Mouse (Mus musculus): ENCODE data around the gene Sdhaf3.

DNA sequence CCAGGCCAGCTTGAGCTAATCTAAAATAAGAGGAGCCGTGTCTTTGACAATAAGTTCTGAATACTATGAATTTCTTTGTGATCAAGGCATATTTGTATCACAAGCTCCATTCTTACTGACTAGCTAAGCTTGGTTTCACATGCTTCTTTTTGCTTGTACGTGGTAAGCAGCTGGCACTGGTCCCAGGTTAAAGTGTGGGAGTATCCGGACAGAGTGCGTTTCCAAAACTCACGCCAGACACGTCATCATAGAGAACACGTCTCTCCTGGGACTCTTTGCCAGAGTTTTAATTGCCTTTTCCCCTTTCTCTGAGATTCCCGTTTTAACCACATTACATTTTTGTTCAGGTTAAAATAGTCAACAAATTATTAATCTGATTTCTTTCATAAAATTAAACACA, 46.2 kb upstream of the Sdhaf3 start:
- TF ChIP-seq POLR2A (IDR thresholded peaks at IDR 0.05; ENCODE audit: borderline replicate concordance, insufficient read depth, low read length) (no peak), CTCF (IDR thresholded peaks at IDR 0.05; ENCODE audit: borderline replicate concordance, insufficient read depth, low read depth, low read length) (no peak)

All from cerebellum, adult 2 months (tissue).